Mouse (Mus musculus): ENCODE data around the gene Clec9a. TPM values are rescaled to one million over a fixed set of nuclear protein-coding genes. Genes with fewer than 3 reads are reported as not detected.

Gene Clec9a
- polyA plus RNA-seq, 1 experiment from 2014 or later = 0.09 TPM

GRCm38 (mm10) chr6:129427281-129427680, 18.6 kb downstream of the Clec9a start:
- WGBS = 77% methylated on average over 4 of the region's 4 CpGs
- Histone ChIP-seq H3K9me3 (ENCODE audit: control insufficient read depth) (no peaks in the 10 kb centered on the region), H3K4me2 (replicated peaks; ENCODE audit: low read depth) (no peak overlapping the region), H3K27me3 (replicated peaks; ENCODE audit: control insufficient read depth, insufficient read depth, low read length) (no peaks in the 10 kb centered on the region), H3K36me3 (ENCODE audit: control insufficient read depth, insufficient read depth) (no peaks in the 10 kb centered on the region), H3K9ac (ENCODE audit: low read depth, low read length) (no peak overlapping the region), H3K27ac (ENCODE audit: low read depth, low read length) (no peak overlapping the region), H3K4me1 (replicated peaks; ENCODE audit: control insufficient read depth, insufficient read depth, low read length) (no peaks in the 10 kb centered on the region), H3K4me3 (ENCODE audit: low read depth, low read length) (no peak overlapping the region)
- ATAC-seq = no peak
- no peak for TF ChIP-seq CTCF (IDR thresholded peaks at IDR 0.05; ENCODE audit: low read depth)

GRCm38 (mm10) chr6:129434239-129434638, 25.6 kb downstream of the Clec9a start:
- H3K4me1 ChIP-seq (replicated peaks; ENCODE audit: control insufficient read depth, insufficient read depth, low read length) = no peaks in the 10 kb centered on the region
- H3K4me2 ChIP-seq (replicated peaks; ENCODE audit: low read depth) = no peak overlapping the region
- no peak overlapping the region for H3K9ac ChIP-seq (ENCODE audit: low read depth, low read length)
- 80% methylated on average over 5 of the region's 5 CpGs for WGBS
- H3K27me3 ChIP-seq (replicated peaks; ENCODE audit: control insufficient read depth, insufficient read depth, low read length) = no peaks in the 10 kb centered on the region
- H3K36me3 ChIP-seq (ENCODE audit: control insufficient read depth, insufficient read depth) = no peaks in the 10 kb centered on the region
- no peak overlapping the region for H3K4me3 ChIP-seq (ENCODE audit: low read depth, low read length)
- no peak overlapping the region for H3K27ac ChIP-seq (ENCODE audit: low read depth, low read length)
- no peaks in the 10 kb centered on the region for H3K9me3 ChIP-seq (ENCODE audit: control insufficient read depth)
- TF ChIP-seq CTCF (IDR thresholded peaks at IDR 0.05; ENCODE audit: low read depth) = no peak
- ATAC-seq = no peak

GRCm38 (mm10) chr6:129436025-129436424, 27.4 kb downstream of the Clec9a start:
- WGBS = 83% methylated on average over 3 of the region's 3 CpGs
- H3K4me1 ChIP-seq (replicated peaks; ENCODE audit: control insufficient read depth, insufficient read depth, low read length) = no peaks in the 10 kb centered on the region
- no peak overlapping the region for H3K27ac ChIP-seq (ENCODE audit: low read depth, low read length)
- no peak for TF ChIP-seq CTCF (IDR thresholded peaks at IDR 0.05; ENCODE audit: low read depth)
- H3K9ac ChIP-seq (ENCODE audit: low read depth, low read length) = no peak overlapping the region
- no peak for ATAC-seq
- no peak overlapping the region for H3K4me3 ChIP-seq (ENCODE audit: low read depth, low read length)
- no peaks in the 10 kb centered on the region for H3K27me3 ChIP-seq (replicated peaks; ENCODE audit: control insufficient read depth, insufficient read depth, low read length)
- H3K36me3 ChIP-seq (ENCODE audit: control insufficient read depth, insufficient read depth) = no peaks in the 10 kb centered on the region
- H3K4me2 ChIP-seq (replicated peaks; ENCODE audit: low read depth) = no peak overlapping the region
- H3K9me3 ChIP-seq (ENCODE audit: control insufficient read depth) = no peaks in the 10 kb centered on the region

GRCm38 (mm10) chr6:129438033-129438432, 29.4 kb downstream of the Clec9a start:
- Histone ChIP-seq H3K27ac (ENCODE audit: low read depth, low read length) (no peak overlapping the region), H3K9me3 (ENCODE audit: control insufficient read depth) (no peaks in the 10 kb centered on the region), H3K36me3 (ENCODE audit: control insufficient read depth, insufficient read depth) (no peaks in the 10 kb centered on the region), H3K27me3 (replicated peaks; ENCODE audit: control insufficient read depth, insufficient read depth, low read length) (no peaks in the 10 kb centered on the region), H3K4me1 (replicated peaks; ENCODE audit: control insufficient read depth, insufficient read depth, low read length) (no peaks in the 10 kb centered on the region), H3K9ac (ENCODE audit: low read depth, low read length) (no peak overlapping the region), H3K4me2 (replicated peaks; ENCODE audit: low read depth) (no peak overlapping the region), H3K4me3 (ENCODE audit: low read depth, low read length) (no peak overlapping the region)
- WGBS = 90% methylated on average over 2 of the region's 2 CpGs
- no peak for ATAC-seq
- no peak for TF ChIP-seq CTCF (IDR thresholded peaks at IDR 0.05; ENCODE audit: low read depth)

- ATAC-seq = no peak
- H3K4me2 ChIP-seq (replicated peaks; ENCODE audit: low read depth) = 0 out of 2 replicates have a peak overlapping the region, but pooled peaks have one; percentile 4
- H3K36me3 ChIP-seq (ENCODE audit: control insufficient read depth, insufficient read depth) = no peaks in the 10 kb centered on the region
- 66% methylated on average over 6 of the region's 6 CpGs for WGBS
- H3K27ac ChIP-seq (ENCODE audit: low read depth, low read length) = no peak overlapping the region
- TF ChIP-seq CTCF (IDR thresholded peaks at IDR 0.05; ENCODE audit: low read depth) = no peak
- no peaks in the 10 kb centered on the region for H3K4me1 ChIP-seq (replicated peaks; ENCODE audit: control insufficient read depth, insufficient read depth, low read length)
- no peak overlapping the region for H3K4me3 ChIP-seq (ENCODE audit: low read depth, low read length)
- H3K27me3 ChIP-seq (replicated peaks; ENCODE audit: control insufficient read depth, insufficient read depth, low read length) = no peaks in the 10 kb centered on the region
- H3K9ac ChIP-seq (ENCODE audit: low read depth, low read length) = no peak overlapping the region
- no peaks in the 10 kb centered on the region for H3K9me3 ChIP-seq (ENCODE audit: control insufficient read depth)
These were observed 41.1 kb downstream of the Clec9a start for GRCm38 (mm10) chr6:129449743-129450142.

GRCm38 (mm10) chr6:129451411-129452039, 42.9 kb downstream of the Clec9a start, which contains the start of gene Clec1a:
Gene Clec1a (minus strand): TSS chr6:129452000.
- Histone ChIP-seq H3K4me3 (ENCODE audit: low read depth, low read length) (no peak within 1 kb of the TSS), H3K9ac (ENCODE audit: low read depth, low read length) (no peak within 1 kb of the TSS), H3K27me3 (replicated peaks; ENCODE audit: control insufficient read depth, insufficient read depth, low read length) (no peaks in the 10 kb centered on the region), H3K4me1 (replicated peaks; ENCODE audit: control insufficient read depth, insufficient read depth, low read length) (no peaks in the 10 kb centered on the region), H3K27ac (ENCODE audit: low read depth, low read length) (no peak within 1 kb of the TSS), H3K9me3 (ENCODE audit: control insufficient read depth) (no peaks in the 10 kb centered on the region), H3K4me2 (replicated peaks; ENCODE audit: low read depth) (no peak within 1 kb of the TSS), H3K36me3 (ENCODE audit: control insufficient read depth, insufficient read depth) (no peaks in the 10 kb centered on the region)
- 56% methylated on average over 13 of the region's 13 CpGs for WGBS
- no peak for TF ChIP-seq CTCF (IDR thresholded peaks at IDR 0.05; ENCODE audit: low read depth)
- no peak for ATAC-seq

Data from intestine, postnatal 0 days (tissue).